Mouse (Mus musculus): Measurements from ENCODE around the gene Ctnnbl1.

GRCm38 (mm10) chr2:157838206-157838923 lies 101.2 kb downstream of the Ctnnbl1 start:
- no peak for TF ChIP-seq MAZ (IDR thresholded peaks at IDR 0.05; ENCODE audit: low read depth, low read length)
- no peak for TF ChIP-seq SMC3 (IDR thresholded peaks at IDR 0.05; ENCODE audit: low read depth, low read length)
- TF ChIP-seq MAFK (IDR thresholded peaks at IDR 0.05; ENCODE audit: insufficient replicate concordance, low read length) = no peak
- no peak for TF ChIP-seq POLR2A (IDR thresholded peaks at IDR 0.05; ENCODE audit: low read depth, low read length)
- TF ChIP-seq CTCF (conservative IDR thresholded peaks at IDR 0.05 in 1 of 2, IDR thresholded peaks at IDR 0.05 in 1 of 2; ENCODE audit: low read depth in 2 of 2, low read length in 2 of 2) = no peak
- no peak for TF ChIP-seq CHD2 (IDR thresholded peaks at IDR 0.05; ENCODE audit: low read length)
- no peak for TF ChIP-seq MXI1 (IDR thresholded peaks at IDR 0.05; ENCODE audit: low read depth, low read length)
